Mouse (Mus musculus): ENCODE measurements around the gene Tpsg1. TPM values are rescaled to one million over a fixed set of nuclear protein-coding genes. Genes with fewer than 3 reads are reported as not detected.
A peak's percentile ranks its signal among the peaks of the same experiment; 100 is the strongest.

The Tpsg1 gene
- polyA plus RNA-seq, 1 experiment from 2014 or later, result 0.44 TPM

- no peaks in the 10 kb centered on the region for H3K27me3 ChIP-seq (ENCODE audit: control insufficient read depth, insufficient read depth, low read depth, low read length)
- H3K27ac ChIP-seq (ENCODE audit: low read length), result no peak overlapping the region
- H3K9me3 ChIP-seq (replicated peaks; ENCODE audit: control insufficient read depth, low read length), result no peaks in the 10 kb centered on the region
- no peak overlapping the region for H3K4me3 ChIP-seq (ENCODE audit: low read depth, low read length)
- no peak for ATAC-seq (ENCODE audit: low read depth)
- no peaks in the 10 kb centered on the region for H3K4me1 ChIP-seq (ENCODE audit: control insufficient read depth, low read depth, low read length)
- 50% methylated on average over 4 of the region's 4 CpGs for WGBS (ENCODE audit: insufficient replicate concordance)
- H3K4me2 ChIP-seq (ENCODE audit: low read depth, low read length), result no peak overlapping the region
- H3K9ac ChIP-seq (ENCODE audit: low read depth, low read length), result no peak overlapping the region
- H3K36me3 ChIP-seq (ENCODE audit: control insufficient read depth, insufficient read depth), result no peaks in the 10 kb centered on the region
Observed at GRCm38 (mm10) chr17:25401491-25401890, 32.4 kb downstream of the Tpsg1 start.

- ATAC-seq (ENCODE audit: low read depth), result no peak
- no peak overlapping the region for H3K9ac ChIP-seq (ENCODE audit: low read depth, low read length)
- H3K4me1 ChIP-seq (ENCODE audit: control insufficient read depth, low read depth, low read length), result no peaks in the 10 kb centered on the region
- H3K4me2 ChIP-seq (ENCODE audit: low read depth, low read length), result no peak overlapping the region
- H3K36me3 ChIP-seq (ENCODE audit: control insufficient read depth, insufficient read depth), result no peaks in the 10 kb centered on the region
- H3K4me3 ChIP-seq (ENCODE audit: low read depth, low read length), result no peak overlapping the region
- H3K27ac ChIP-seq (ENCODE audit: low read length), result no peak overlapping the region
- H3K9me3 ChIP-seq (replicated peaks; ENCODE audit: control insufficient read depth, low read length), result no peaks in the 10 kb centered on the region
- 66% methylated on average over 13 of the region's 13 CpGs for WGBS (ENCODE audit: insufficient replicate concordance)
- H3K27me3 ChIP-seq (ENCODE audit: control insufficient read depth, insufficient read depth, low read depth, low read length), result no peaks in the 10 kb centered on the region
Observed at GRCm38 (mm10) chr17:25402224-25402623, 33.2 kb downstream of the Tpsg1 start.

GRCm38 (mm10) chr17:25404190-25404589 lies 35.1 kb downstream of the Tpsg1 start:
- H3K4me2 ChIP-seq (ENCODE audit: low read depth, low read length), result no peak overlapping the region
- WGBS (ENCODE audit: insufficient replicate concordance), result 30% methylated on average over 3 of the region's 3 CpGs
- no peaks in the 10 kb centered on the region for H3K27me3 ChIP-seq (ENCODE audit: control insufficient read depth, insufficient read depth, low read depth, low read length)
- H3K4me1 ChIP-seq (ENCODE audit: control insufficient read depth, low read depth, low read length), result no peaks in the 10 kb centered on the region
- ATAC-seq (ENCODE audit: low read depth), result no peak
- no peak overlapping the region for H3K9ac ChIP-seq (ENCODE audit: low read depth, low read length)
- no peaks in the 10 kb centered on the region for H3K36me3 ChIP-seq (ENCODE audit: control insufficient read depth, insufficient read depth)
- no peaks in the 10 kb centered on the region for H3K9me3 ChIP-seq (replicated peaks; ENCODE audit: control insufficient read depth, low read length)
- H3K4me3 ChIP-seq (ENCODE audit: low read depth, low read length), result no peak overlapping the region
- H3K27ac ChIP-seq (ENCODE audit: low read length), result no peak overlapping the region

- H3K9me3 ChIP-seq (replicated peaks; ENCODE audit: control insufficient read depth, low read length), result no peaks in the 10 kb centered on the region
- H3K4me2 ChIP-seq (ENCODE audit: low read depth, low read length), result no peak overlapping the region
- H3K27ac ChIP-seq (ENCODE audit: low read length), result no peak overlapping the region
- ATAC-seq (ENCODE audit: low read depth), result peak; percentile 77
- 11% methylated on average over 10 of the region's 10 CpGs for WGBS (ENCODE audit: insufficient replicate concordance)
- H3K9ac ChIP-seq (ENCODE audit: low read depth, low read length), result no peak overlapping the region
- H3K36me3 ChIP-seq (ENCODE audit: control insufficient read depth, insufficient read depth), result no peaks in the 10 kb centered on the region
- no peak overlapping the region for H3K4me3 ChIP-seq (ENCODE audit: low read depth, low read length)
- no peaks in the 10 kb centered on the region for H3K27me3 ChIP-seq (ENCODE audit: control insufficient read depth, insufficient read depth, low read depth, low read length)
- no peaks in the 10 kb centered on the region for H3K4me1 ChIP-seq (ENCODE audit: control insufficient read depth, low read depth, low read length)
Observed at GRCm38 (mm10) chr17:25405224-25405895, 36.3 kb downstream of the Tpsg1 start.

- H3K9ac ChIP-seq (ENCODE audit: low read depth, low read length), result no peak overlapping the region
- no peak overlapping the region for H3K27ac ChIP-seq (ENCODE audit: low read length)
- no peak overlapping the region for H3K4me2 ChIP-seq (ENCODE audit: low read depth, low read length)
Observed at GRCm38 (mm10) chr17:25406011-25406441, 37.0 kb downstream of the Tpsg1 start.

GRCm38 (mm10) chr17:25407352-25407751 lies 38.3 kb downstream of the Tpsg1 start:
- no peak for ATAC-seq (ENCODE audit: low read depth)
- 53% methylated on average over 4 of the region's 4 CpGs for WGBS (ENCODE audit: insufficient replicate concordance)

More at GRCm38 (mm10) chr17:25406011-25406441, 37.0 kb downstream of the Tpsg1 start:
- no peaks in the 10 kb centered on the region for H3K4me1 ChIP-seq (ENCODE audit: control insufficient read depth, low read depth, low read length)
- H3K9me3 ChIP-seq (replicated peaks; ENCODE audit: control insufficient read depth, low read length), result no peaks in the 10 kb centered on the region
- no peak for ATAC-seq (ENCODE audit: low read depth)
- no peaks in the 10 kb centered on the region for H3K27me3 ChIP-seq (ENCODE audit: control insufficient read depth, insufficient read depth, low read depth, low read length)
- 23% methylated on average over 6 of the region's 6 CpGs for WGBS (ENCODE audit: insufficient replicate concordance)
- no peaks in the 10 kb centered on the region for H3K36me3 ChIP-seq (ENCODE audit: control insufficient read depth, insufficient read depth)
- no peak overlapping the region for H3K4me3 ChIP-seq (ENCODE audit: low read depth, low read length)

GRCm38 (mm10) chr17:25408302-25408999 lies 39.4 kb downstream of the Tpsg1 start:
- Histone ChIP-seq H3K9ac (ENCODE audit: low read depth, low read length) (no peak overlapping the region), H3K4me3 (ENCODE audit: low read depth, low read length) (no peak overlapping the region), H3K4me1 (ENCODE audit: control insufficient read depth, low read depth, low read length) (no peaks in the 10 kb centered on the region), H3K9me3 (replicated peaks; ENCODE audit: control insufficient read depth, low read length) (no peaks in the 10 kb centered on the region), H3K27ac (ENCODE audit: low read length) (no peak overlapping the region), H3K36me3 (ENCODE audit: control insufficient read depth, insufficient read depth) (no peaks in the 10 kb centered on the region), H3K27me3 (ENCODE audit: control insufficient read depth, insufficient read depth, low read depth, low read length) (no peaks in the 10 kb centered on the region), H3K4me2 (ENCODE audit: low read depth, low read length) (no peak overlapping the region)
- ATAC-seq (ENCODE audit: low read depth), result no peak
- WGBS (ENCODE audit: insufficient replicate concordance), result 56% methylated on average over 7 of the region's 7 CpGs

More at GRCm38 (mm10) chr17:25407352-25407751, 38.3 kb downstream of the Tpsg1 start:
- Histone ChIP-seq H3K4me3 (ENCODE audit: low read depth, low read length) (no peak overlapping the region), H3K27ac (ENCODE audit: low read length) (no peak overlapping the region), H3K4me1 (ENCODE audit: control insufficient read depth, low read depth, low read length) (no peaks in the 10 kb centered on the region), H3K9ac (ENCODE audit: low read depth, low read length) (no peak overlapping the region), H3K4me2 (ENCODE audit: low read depth, low read length) (no peak overlapping the region), H3K27me3 (ENCODE audit: control insufficient read depth, insufficient read depth, low read depth, low read length) (no peaks in the 10 kb centered on the region), H3K36me3 (ENCODE audit: control insufficient read depth, insufficient read depth) (no peaks in the 10 kb centered on the region), H3K9me3 (replicated peaks; ENCODE audit: control insufficient read depth, low read length) (no peaks in the 10 kb centered on the region)

GRCm38 (mm10) chr17:25409621-25410020 lies 40.5 kb downstream of the Tpsg1 start:
- WGBS (ENCODE audit: insufficient replicate concordance), result 65% methylated on average over 7 of the region's 7 CpGs

GRCm38 (mm10) chr17:25410180-25410579 lies 41.1 kb downstream of the Tpsg1 start:
- Histone ChIP-seq H3K27ac (ENCODE audit: low read length) (no peak overlapping the region), H3K4me1 (ENCODE audit: control insufficient read depth, low read depth, low read length) (no peaks in the 10 kb centered on the region), H3K4me2 (ENCODE audit: low read depth, low read length) (no peak overlapping the region), H3K27me3 (ENCODE audit: control insufficient read depth, insufficient read depth, low read depth, low read length) (no peaks in the 10 kb centered on the region), H3K4me3 (ENCODE audit: low read depth, low read length) (no peak overlapping the region), H3K9me3 (replicated peaks; ENCODE audit: control insufficient read depth, low read length) (no peaks in the 10 kb centered on the region), H3K36me3 (ENCODE audit: control insufficient read depth, insufficient read depth) (no peaks in the 10 kb centered on the region), H3K9ac (ENCODE audit: low read depth, low read length) (no peak overlapping the region)
- 44% methylated on average over 6 of the region's 6 CpGs for WGBS (ENCODE audit: insufficient replicate concordance)
- ATAC-seq (ENCODE audit: low read depth), result no peak

More at GRCm38 (mm10) chr17:25409621-25410020, 40.5 kb downstream of the Tpsg1 start:
- H3K27ac ChIP-seq (ENCODE audit: low read length), result no peak overlapping the region
- no peak overlapping the region for H3K4me2 ChIP-seq (ENCODE audit: low read depth, low read length)
- no peaks in the 10 kb centered on the region for H3K9me3 ChIP-seq (replicated peaks; ENCODE audit: control insufficient read depth, low read length)
- no peak overlapping the region for H3K9ac ChIP-seq (ENCODE audit: low read depth, low read length)
- H3K4me3 ChIP-seq (ENCODE audit: low read depth, low read length), result no peak overlapping the region
- no peaks in the 10 kb centered on the region for H3K27me3 ChIP-seq (ENCODE audit: control insufficient read depth, insufficient read depth, low read depth, low read length)
- no peaks in the 10 kb centered on the region for H3K36me3 ChIP-seq (ENCODE audit: control insufficient read depth, insufficient read depth)
- no peaks in the 10 kb centered on the region for H3K4me1 ChIP-seq (ENCODE audit: control insufficient read depth, low read depth, low read length)
- no peak for ATAC-seq (ENCODE audit: low read depth)

All from liver, embryonic 16.5 days (tissue).